Mouse (Mus musculus) frontal cortex, postnatal 14 days (tissue): Measurements from ENCODE around the gene Ptprg.

Source experiments
- DNase-seq, 2 experiments: peaks; one replicate each; pipeline ENCODE4 v3.0.0; 2022; ENCODE audit warnings: low spot score in 2 of 2

Ptprg gene

GRCm38 (mm10) chr14:12086167-12086566, 532.8 kb downstream of the Ptprg start:
- no peak for DNase-seq

- no peak for DNase-seq
Measured at GRCm38 (mm10) chr14:12089954-12090353, 536.6 kb downstream of the Ptprg start.

- no peak for DNase-seq
Measured at GRCm38 (mm10) chr14:12091730-12092129, 538.4 kb downstream of the Ptprg start.

- no peak for DNase-seq
Measured at GRCm38 (mm10) chr14:12099390-12100333, 546.3 kb downstream of the Ptprg start.

- no peak for DNase-seq
Measured at GRCm38 (mm10) chr14:12102389-12103325, 549.3 kb downstream of the Ptprg start.

GRCm38 (mm10) chr14:12104297-12105155, 551.2 kb downstream of the Ptprg start:
- DNase-seq: no peak

GRCm38 (mm10) chr14:12105156-12105430, 551.8 kb downstream of the Ptprg start:
- no peak for DNase-seq

GRCm38 (mm10) chr14:12105593-12105992, 552.3 kb downstream of the Ptprg start:
- no peak for DNase-seq

GRCm38 (mm10) chr14:12107459-12107858, 554.1 kb downstream of the Ptprg start:
- DNase-seq: no peak

- DNase-seq: no peak
Measured at GRCm38 (mm10) chr14:12107991-12108390, 554.7 kb downstream of the Ptprg start.

GRCm38 (mm10) chr14:12112548-12113011, 559.2 kb downstream of the Ptprg start:
- no peak for DNase-seq

GRCm38 (mm10) chr14:12113326-12113725, 560.0 kb downstream of the Ptprg start:
- no peak for DNase-seq

- DNase-seq: no peak
Measured at GRCm38 (mm10) chr14:12114016-12114415, 560.7 kb downstream of the Ptprg start.

- no peak for DNase-seq
Measured at GRCm38 (mm10) chr14:12119260-12119659, 565.9 kb downstream of the Ptprg start.

GRCm38 (mm10) chr14:12121906-12122305, 568.6 kb downstream of the Ptprg start:
- DNase-seq: no peak

GRCm38 (mm10) chr14:12124682-12125081, 571.4 kb downstream of the Ptprg start:
- DNase-seq: no peak

- DNase-seq: no peak
Measured at GRCm38 (mm10) chr14:12127951-12128350, 574.6 kb downstream of the Ptprg start.

GRCm38 (mm10) chr14:12132046-12132615, 578.8 kb downstream of the Ptprg start:
- DNase-seq: no peak

GRCm38 (mm10) chr14:12133163-12133562, 579.8 kb downstream of the Ptprg start:
- DNase-seq: no peak

GRCm38 (mm10) chr14:12134504-12134903, 581.2 kb downstream of the Ptprg start:
- no peak for DNase-seq

- no peak for DNase-seq
Measured at GRCm38 (mm10) chr14:12136536-12136935, 583.2 kb downstream of the Ptprg start.
